Mouse (Mus musculus) embryonic facial prominence, embryonic 14.5 days (tissue): ENCODE data around the gene Gm9857. TPM values are rescaled to one million over a fixed set of nuclear protein-coding genes. Genes with fewer than 3 reads are reported as not detected.

Experiments used
- ATAC-seq: fragments of 200-750 bp; cut with Nextera tagmentation; 2 replicates; pipeline ENCODE4 v1.8.0; 2017; ENCODE audit warnings: low read depth, moderate number of reproducible peaks, moderate TSS enrichment
- DNase-seq: peaks from one replicate; pipeline ENCODE4 v3.0.0-alpha.2; 2015; ENCODE audit warnings: low spot score
- H3K27ac ChIP-seq: fragments of 300-500 bp; sonication (generic); replicated peaks from 2 replicates; pipeline ENCODE4 v1.5.1; 2014; ENCODE audit warnings: low read depth, mild to moderate bottlenecking, low read length, moderate library complexity
- H3K27me3 ChIP-seq: fragments of 300-500 bp; sonication (generic); replicated peaks from 2 replicates; pipeline ENCODE4 v1.6.1; 2014; ENCODE audit warnings: low read length; ENCODE audit not compliant: control insufficient read depth, insufficient read depth
- H3K36me3 ChIP-seq: fragments of 300-500 bp; sonication (generic); 2 replicates; pipeline ENCODE4 v1.6.1; 2014; ENCODE audit warnings: low read length, mixed read lengths; ENCODE audit not compliant: control insufficient read depth, insufficient read depth
- H3K4me1 ChIP-seq: fragments of 300-500 bp; sonication (generic); 2 replicates; pipeline ENCODE4 v1.6.1; 2014; ENCODE audit warnings: antibody characterized with exemption, low read length; ENCODE audit not compliant: control insufficient read depth, insufficient read depth
- H3K4me2 ChIP-seq: fragments of 300-500 bp; sonication (generic); 2 replicates; pipeline ENCODE4 v1.6.1; 2014; ENCODE audit warnings: low read depth, mild to moderate bottlenecking, low read length, moderate library complexity, mixed read lengths
- H3K4me3 ChIP-seq: fragments of 300-500 bp; sonication (generic); 2 replicates; pipeline ENCODE4 v1.5.1; 2014; ENCODE audit warnings: low read depth, mild to moderate bottlenecking, low read length
- H3K9ac ChIP-seq: fragments of 300-500 bp; sonication (generic); 2 replicates; pipeline ENCODE4 v1.6.1; 2014; ENCODE audit warnings: low read depth, mild to moderate bottlenecking, low read length, moderate library complexity, mixed read lengths
- H3K9me3 ChIP-seq: fragments of 300-500 bp; sonication (generic); 2 replicates; pipeline ENCODE4 v1.6.1; 2016; ENCODE audit warnings: low read length; ENCODE audit not compliant: control insufficient read depth
- whole genome bisulfite sequencing: fragments of 180-500 bp; shearing (Covaris S2); extraction: QIAGEN DNeasy Blood & Tissue Kit; methylation state at CpG from one replicate; pipeline ENCODE4 v1.1.7; 2014; 5-methylcytosine and 5-hydroxymethylcytosine counted together
- polyA plus RNA-seq: library from polyadenylated mRNA; unstranded; fragments of >200 nt; fragmentation: Nextera tagmentation; extraction: Ambion mirVana; gene quantifications from 2 replicates; pipeline ENCODE4 v1.2.1, GENCODE M21; 2014

Gene Gm9857
- polyA plus RNA-seq, 1 experiment from 2014 or later: not detected

GRCm38 (mm10) chr3:108900681-108901080, 39.6 kb downstream of the Gm9857 start:
- no peaks in the 10 kb centered on the region for H3K4me1 ChIP-seq
- H3K27me3 ChIP-seq: no peaks in the 10 kb centered on the region
- peaks cover 6% of the 10 kb centered on the region; the same call in 1 of the 2 replicates for H3K9me3 ChIP-seq
- DNase-seq (no peak), ATAC-seq (no peak)
- no peak overlapping the region for H3K27ac ChIP-seq
- H3K4me3 ChIP-seq: no peak overlapping the region
- no peak overlapping the region for H3K4me2 ChIP-seq
- 70% methylated on average over 5 of the region's 5 CpGs for WGBS
- no peak overlapping the region for H3K9ac ChIP-seq
- peaks cover 53% of the 10 kb centered on the region for H3K36me3 ChIP-seq

GRCm38 (mm10) chr3:108900147-108900546, 40.1 kb downstream of the Gm9857 start:
- peaks cover 48% of the 10 kb centered on the region for H3K36me3 ChIP-seq
- H3K4me1 ChIP-seq: no peaks in the 10 kb centered on the region
- no peak overlapping the region for H3K9ac ChIP-seq
- no peak overlapping the region for H3K27ac ChIP-seq
- no peak overlapping the region for H3K4me3 ChIP-seq
- 80% methylated on average over 3 of the region's 3 CpGs for WGBS
- ATAC-seq (no peak), DNase-seq (no peak)
- no peak overlapping the region for H3K4me2 ChIP-seq
- H3K9me3 ChIP-seq: peaks cover 6% of the 10 kb centered on the region; the same call in 1 of the 2 replicates
- H3K27me3 ChIP-seq: no peaks in the 10 kb centered on the region

GRCm38 (mm10) chr3:108898640-108899039, 41.6 kb downstream of the Gm9857 start:
- no peaks in the 10 kb centered on the region for H3K27me3 ChIP-seq
- no peak for DNase-seq
- no peaks in the 10 kb centered on the region for H3K4me1 ChIP-seq
- ATAC-seq: no peak
- peaks cover 33% of the 10 kb centered on the region for H3K36me3 ChIP-seq
- no peak overlapping the region for H3K4me2 ChIP-seq
- H3K9ac ChIP-seq: no peak overlapping the region
- no peak overlapping the region for H3K27ac ChIP-seq
- H3K4me3 ChIP-seq: no peak overlapping the region
- H3K9me3 ChIP-seq: peaks cover 6% of the 10 kb centered on the region; the same call in 1 of the 2 replicates
- WGBS: 87% methylated on average over 4 of the region's 4 CpGs

- no peak for ATAC-seq
- Histone ChIP-seq H3K9ac (no peak overlapping the region), H3K27me3 (no peaks in the 10 kb centered on the region), H3K9me3 (no peaks in the 10 kb centered on the region), H3K4me2 (no peak overlapping the region), H3K4me1 (no peaks in the 10 kb centered on the region), H3K4me3 (no peak overlapping the region), H3K27ac (no peak overlapping the region), H3K36me3 (no peaks in the 10 kb centered on the region)
- DNase-seq: no peak
- 64% methylated on average over 4 of the region's 4 CpGs for WGBS
Measured at GRCm38 (mm10) chr3:108892914-108893313, 47.3 kb downstream of the Gm9857 start.

GRCm38 (mm10) chr3:108892080-108892479, 48.2 kb downstream of the Gm9857 start:
- no peak for ATAC-seq
- no peaks in the 10 kb centered on the region for H3K4me1 ChIP-seq

More at GRCm38 (mm10) chr3:108892080-108892479, 48.2 kb downstream of the Gm9857 start:
- Histone ChIP-seq H3K36me3 (no peaks in the 10 kb centered on the region), H3K9ac (no peak overlapping the region), H3K27me3 (no peaks in the 10 kb centered on the region), H3K4me3 (no peak overlapping the region), H3K4me2 (no peak overlapping the region), H3K9me3 (no peaks in the 10 kb centered on the region), H3K27ac (no peak overlapping the region)
- WGBS: 72% methylated on average over 1 of the region's 1 CpGs
- DNase-seq: no peak

Other genes with a start within 250 kb of the Gm9857 start
- gene Gpsm2, start 218.1 kb downstream of the Gm9857 start, polyA plus RNA-seq: 69.5 and 85.1 TPM in 2 replicates
- gene Aknad1, start 200.8 kb downstream of the Gm9857 start, polyA plus RNA-seq: 0.92 and 1.5 TPM in 2 replicates
- 35.3 and 35.7 TPM in 2 replicates for gene Stxbp3, start 99.9 kb downstream of the Gm9857 start, polyA plus RNA-seq
- gene Fndc7, start 50.4 kb downstream of the Gm9857 start, polyA plus RNA-seq: 0.18 and 0.60 TPM in 2 replicates
- 57.8 and 58.1 TPM in 2 replicates for gene Prpf38b, start 28.7 kb downstream of the Gm9857 start, polyA plus RNA-seq
- gene Henmt1, start 572 bp downstream of the Gm9857 start, polyA plus RNA-seq: 0.81 and 1.2 TPM in 2 replicates
- gene Fam102b, start 87.2 kb upstream of the Gm9857 start, polyA plus RNA-seq: 16.0 and 18.0 TPM in 2 replicates
- gene Slc25a54, start 140.0 kb upstream of the Gm9857 start, polyA plus RNA-seq: not detected in 2 replicates
- gene Slc25a24, start 182.7 kb upstream of the Gm9857 start, polyA plus RNA-seq: 47.1 and 54.1 TPM in 2 replicates